Mouse (Mus musculus) frontal cortex, adult 2 months (tissue): ENCODE data around the gene Ccdc30. TPM values are rescaled to one million over a fixed set of nuclear protein-coding genes. Genes with fewer than 3 reads are reported as not detected.
"Not testable (repeated sequence)": the region's sequence is repeated elsewhere in the genome, so short reads cannot be mapped to it uniquely, and the experiment has no call there.

ENCODE experiments used
- DNase-seq, 2 experiments: peaks; one replicate each; pipeline ENCODE4 v3.0.0; 2022; ENCODE audit warnings: low spot score in 1 of 2; ENCODE audit errors: extremely low spot score in 1 of 2
- polyA plus RNA-seq: library from polyadenylated mRNA; depleted of rRNA; stranded (reverse); fragments of >200 nt; gene quantifications from 2 replicates; pipeline ENCODE4 v1.2.3, GENCODE M21; 2012

Gene Ccdc30
- polyA plus RNA-seq, 1 experiment = 17.4 TPM

- peak; percentile 85 to 97 for DNase-seq
Observed at GRCm38 (mm10) chr4:119320131-119320830, 95.0 kb downstream of the Ccdc30 start, which contains the start of gene Ppih. Ppih (minus strand) TSS chr4:119320546.

GRCm38 (mm10) chr4:119313756-119314155 is 101.6 kb downstream of the Ccdc30 start:
- no peak for DNase-seq

- no peak for DNase-seq
Observed at GRCm38 (mm10) chr4:119305418-119305817, 109.9 kb downstream of the Ccdc30 start.

DNA sequence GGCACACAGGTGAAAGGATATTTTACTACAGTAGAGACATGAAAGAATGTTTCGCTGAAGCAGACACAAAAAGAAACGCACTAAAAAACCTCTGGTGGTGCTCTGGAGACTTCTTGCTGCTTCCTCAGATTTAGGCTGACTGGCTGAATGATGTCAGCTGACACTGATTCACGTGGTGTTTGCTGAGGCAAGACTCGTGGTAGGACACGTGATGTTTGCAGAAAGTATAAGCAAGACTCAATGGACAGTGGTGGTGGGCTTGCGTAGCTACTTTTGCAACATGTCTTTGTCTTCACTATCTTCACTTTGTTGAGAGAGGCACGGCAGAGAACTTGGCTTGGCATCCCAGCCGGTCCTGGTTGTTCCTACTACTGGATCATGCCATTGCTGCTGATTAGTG is 112.0 kb downstream of the Ccdc30 start:
- no peak for DNase-seq

GRCm38 (mm10) chr4:119301777-119302176 is 113.5 kb downstream of the Ccdc30 start:
- DNase-seq = no peak

DNA sequence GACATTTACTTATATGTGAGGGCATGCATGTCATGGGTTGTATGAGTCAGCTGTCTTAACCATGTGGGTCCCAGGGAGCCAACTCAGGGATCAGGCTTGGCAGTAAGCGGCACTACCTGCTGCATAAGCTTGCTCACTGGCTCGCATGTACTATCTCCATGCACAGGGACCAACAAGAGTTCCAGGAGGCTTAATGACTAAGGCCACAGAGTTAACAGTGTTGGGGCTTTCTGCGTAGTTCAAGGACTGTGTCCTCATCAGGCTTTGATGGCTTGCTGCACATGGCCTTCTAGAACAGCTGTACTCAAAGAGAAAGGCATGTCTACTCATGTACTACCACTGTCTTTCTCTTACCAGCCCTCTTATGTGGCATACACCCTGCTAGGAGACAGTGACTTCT is 114.6 kb downstream of the Ccdc30 start:
- no peak for DNase-seq

DNA sequence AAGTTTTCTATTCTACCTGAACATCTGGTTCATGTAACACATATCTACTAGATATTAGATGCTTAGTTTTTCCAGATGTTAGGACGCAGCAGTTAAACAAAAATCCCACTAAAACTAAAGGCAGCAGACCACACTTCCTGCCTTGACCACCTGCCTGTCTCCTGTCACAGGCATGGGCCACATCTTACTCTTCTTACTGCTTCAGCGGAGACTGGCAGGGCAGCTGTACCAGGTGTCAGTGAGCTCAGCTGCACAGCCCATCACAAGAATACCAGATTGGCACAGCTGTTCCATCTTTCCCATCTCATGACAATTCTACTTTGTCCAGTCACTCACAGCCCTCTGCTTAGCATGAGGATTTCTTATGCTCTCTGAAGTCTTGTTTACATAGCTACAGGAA is 118.0 kb downstream of the Ccdc30 start:
- DNase-seq = no peak

GRCm38 (mm10) chr4:119295134-119295453 is 120.2 kb downstream of the Ccdc30 start:
- DNase-seq = peak in 1 of 2 experiments; percentile 25

- peak; percentile 99 to 100 for DNase-seq
Observed at GRCm38 (mm10) chr4:119294415-119295133, 120.7 kb downstream of the Ccdc30 start, which contains the start of gene Ybx1. Ybx1 (minus strand) TSS chr4:119294604.

DNA sequence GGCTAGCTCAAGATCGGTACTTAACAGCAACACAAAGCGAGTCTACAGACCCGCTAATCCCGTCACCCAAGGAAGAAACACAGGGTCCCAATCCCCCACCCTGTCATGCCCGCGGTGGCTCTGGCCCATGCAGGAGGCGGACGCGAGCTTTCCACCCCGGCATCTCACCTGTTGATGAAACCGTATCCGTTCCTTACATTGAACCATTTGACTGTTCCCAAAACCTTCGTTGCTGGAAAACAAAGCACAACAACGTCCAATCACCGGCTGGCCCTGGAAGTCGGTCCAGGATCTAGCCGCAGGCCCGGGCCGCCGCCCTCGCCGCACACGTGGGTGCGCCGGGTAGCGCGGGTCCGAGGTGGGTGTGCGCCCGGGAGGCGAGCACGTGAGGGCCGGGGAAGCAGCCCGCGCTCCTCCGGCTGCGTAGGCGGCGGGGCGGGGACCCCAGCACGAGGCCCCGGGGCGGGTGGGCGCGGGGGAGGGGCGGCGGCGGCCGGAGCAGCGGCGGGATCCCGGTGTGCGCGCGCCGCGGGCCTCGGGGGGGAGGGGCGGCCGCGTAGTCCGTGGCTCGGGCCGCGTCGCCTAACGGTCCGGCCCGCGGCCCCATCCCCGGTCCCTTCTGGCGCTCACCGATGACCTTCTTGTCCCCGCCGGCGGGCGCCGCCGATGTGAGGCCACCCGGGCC is 121.6 kb downstream of the Ccdc30 start:
- DNase-seq = peak in 1 of 2 experiments; percentile 41

DNA sequence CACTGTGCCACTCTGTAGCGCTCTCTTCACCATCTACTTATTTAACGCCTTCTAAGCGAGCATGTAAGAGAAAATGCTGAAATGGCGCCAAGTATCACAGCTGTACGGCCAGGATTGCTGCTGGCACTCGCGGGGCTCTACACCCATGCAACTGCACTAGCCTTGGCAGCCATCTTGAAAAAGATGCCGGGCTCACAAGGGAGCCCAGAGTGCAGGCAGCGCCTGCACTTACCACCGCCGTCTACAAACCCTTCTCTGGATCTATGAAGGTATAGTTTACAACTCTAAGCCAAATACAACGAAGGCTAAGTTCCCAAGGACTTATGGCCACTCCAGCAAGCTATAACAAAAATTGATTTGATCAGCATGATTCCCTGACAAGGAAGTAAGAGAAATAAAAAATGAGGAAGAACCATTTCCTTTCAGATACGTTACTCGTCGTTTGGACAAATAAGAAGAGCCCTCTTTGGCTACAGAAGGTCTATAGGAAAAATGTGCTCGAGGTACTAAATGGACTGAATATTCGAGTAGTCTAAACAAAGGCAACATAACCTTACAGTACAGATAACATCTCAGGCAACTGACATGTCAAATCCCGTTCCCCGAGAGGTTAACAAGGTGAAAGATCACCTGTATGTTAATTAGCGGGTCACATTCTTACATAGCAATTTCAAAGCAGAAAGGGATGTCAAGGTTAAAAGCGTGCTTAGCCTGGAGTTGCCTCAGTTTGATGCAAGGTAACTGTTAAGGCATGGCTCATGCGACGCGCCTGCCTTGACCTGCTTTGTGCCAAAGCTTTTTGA is 122.3 kb downstream of the Ccdc30 start:
- peak; percentile 36 to 73 for DNase-seq

DNA sequence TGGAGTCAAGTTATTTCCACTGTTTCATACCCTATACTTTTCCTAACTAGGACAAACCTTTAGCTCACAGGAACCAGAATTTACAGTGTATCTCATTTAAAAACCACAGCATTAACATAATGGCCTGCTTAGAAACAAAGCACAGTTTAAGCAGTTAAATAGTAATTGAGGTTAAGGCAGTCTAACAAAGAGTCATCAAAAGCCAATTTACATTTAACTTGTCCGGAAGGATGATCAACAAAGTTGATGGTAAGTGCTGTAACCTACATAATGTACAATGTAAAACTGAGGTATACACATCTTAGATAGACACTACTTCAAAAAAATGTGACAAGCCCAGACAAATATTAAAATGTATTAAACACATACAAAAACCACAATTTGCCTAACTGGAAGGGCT is 123.4 kb downstream of the Ccdc30 start:
- DNase-seq = no peak

- no peak for DNase-seq
Observed at GRCm38 (mm10) chr4:119285336-119285735, 130.0 kb downstream of the Ccdc30 start.

- DNase-seq = no peak
Observed at GRCm38 (mm10) chr4:119284861-119285260, 130.5 kb downstream of the Ccdc30 start.

GRCm38 (mm10) chr4:119278784-119279183 is 136.5 kb downstream of the Ccdc30 start:
- DNase-seq = not testable (repeated sequence)

DNA sequence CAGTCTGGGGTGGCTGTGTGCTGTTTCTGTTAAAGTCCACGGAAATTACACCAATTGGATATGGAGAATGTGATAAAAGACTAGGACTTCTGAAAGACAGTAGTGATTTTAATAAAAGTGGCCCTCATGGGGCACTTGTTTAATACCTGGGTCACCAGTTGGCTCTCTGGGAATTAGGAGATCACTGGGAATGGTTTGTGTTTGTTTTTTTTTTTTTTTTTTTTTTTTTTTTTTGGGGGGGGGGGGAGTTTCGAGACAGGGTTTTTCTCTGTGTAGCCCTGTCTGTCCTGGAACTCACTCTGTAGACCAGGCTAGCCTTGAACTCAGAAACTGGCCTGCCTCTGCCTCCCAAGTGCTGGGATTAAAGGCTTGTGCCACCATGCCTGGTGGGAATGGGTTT is 139.6 kb downstream of the Ccdc30 start:
- DNase-seq = no peak

GRCm38 (mm10) chr4:119275226-119275625 is 140.1 kb downstream of the Ccdc30 start:
- DNase-seq = no peak

- no peak for DNase-seq
Observed at GRCm38 (mm10) chr4:119274627-119275026, 140.7 kb downstream of the Ccdc30 start.
